Mouse (Mus musculus) hindbrain, embryonic 14.5 days (tissue): ENCODE results near the gene Dpp6. TPM values are rescaled to one million over a fixed set of nuclear protein-coding genes. Genes with fewer than 3 reads are reported as not detected.

ENCODE experiments used
- ATAC-seq: fragments of 200-750 bp; cut with Nextera tagmentation; 2 replicates; pipeline ENCODE4 v1.8.0; 2017; ENCODE audit warnings: moderate number of reproducible peaks, mild to moderate bottlenecking, moderate TSS enrichment, moderate library complexity; ENCODE audit not compliant: low FRiP score
- DNase-seq: peaks from one replicate; pipeline ENCODE4 v3.0.0-alpha.2; 2015; ENCODE audit warnings: low spot score
- H3K27ac ChIP-seq: fragments of 300-500 bp; sonication (generic); 2 replicates; pipeline ENCODE4 v1.5.1; 2014; ENCODE audit warnings: mild to moderate bottlenecking, moderate library complexity
- H3K27me3 ChIP-seq: fragments of 300-500 bp; sonication (generic); 2 replicates; pipeline ENCODE4 v1.6.1; 2014; ENCODE audit warnings: mild to moderate bottlenecking, low read length, mixed read lengths; ENCODE audit not compliant: control insufficient read depth, insufficient read depth
- H3K36me3 ChIP-seq: fragments of 300-500 bp; sonication (generic); replicated peaks from 2 replicates; pipeline ENCODE4 v1.6.1; 2014; ENCODE audit not compliant: control insufficient read depth, insufficient read depth
- H3K4me1 ChIP-seq: fragments of 300-500 bp; sonication (generic); replicated peaks from 2 replicates; pipeline ENCODE4 v1.6.1; 2014; ENCODE audit warnings: antibody characterized with exemption, low read length, mixed read lengths; ENCODE audit not compliant: control insufficient read depth, insufficient read depth
- H3K4me2 ChIP-seq: fragments of 300-500 bp; sonication (generic); replicated peaks from 2 replicates; pipeline ENCODE4 v1.6.1; 2014; ENCODE audit warnings: mild to moderate bottlenecking, moderate library complexity
- H3K4me3 ChIP-seq: fragments of 300-500 bp; sonication (generic); replicated peaks from 2 replicates; pipeline ENCODE4 v1.5.1; 2014; ENCODE audit warnings: mild to moderate bottlenecking, low read length
- H3K9ac ChIP-seq: fragments of 300-500 bp; sonication (generic); 2 replicates; pipeline ENCODE4 v1.6.1; 2014
- H3K9me3 ChIP-seq: fragments of 300-500 bp; sonication (generic); 2 replicates; pipeline ENCODE4 v1.6.1; 2016; ENCODE audit warnings: low read length; ENCODE audit not compliant: control insufficient read depth
- WGBS: fragments of 180-500 bp; shearing (Covaris S2); extraction: QIAGEN DNeasy Blood & Tissue Kit; methylation state at CpG from one replicate; pipeline ENCODE4 v1.1.7; 2014; 5-methylcytosine and 5-hydroxymethylcytosine counted together
- polyA plus RNA-seq: library from polyadenylated mRNA; unstranded; fragments of >200 nt; fragmentation: Nextera tagmentation; extraction: Ambion mirVana; gene quantifications from 2 replicates; pipeline ENCODE4 v1.2.1, GENCODE M21; 2014

The Dpp6 gene
- polyA plus RNA-seq, 1 experiment from 2014 or later = 86.7 TPM

DNA sequence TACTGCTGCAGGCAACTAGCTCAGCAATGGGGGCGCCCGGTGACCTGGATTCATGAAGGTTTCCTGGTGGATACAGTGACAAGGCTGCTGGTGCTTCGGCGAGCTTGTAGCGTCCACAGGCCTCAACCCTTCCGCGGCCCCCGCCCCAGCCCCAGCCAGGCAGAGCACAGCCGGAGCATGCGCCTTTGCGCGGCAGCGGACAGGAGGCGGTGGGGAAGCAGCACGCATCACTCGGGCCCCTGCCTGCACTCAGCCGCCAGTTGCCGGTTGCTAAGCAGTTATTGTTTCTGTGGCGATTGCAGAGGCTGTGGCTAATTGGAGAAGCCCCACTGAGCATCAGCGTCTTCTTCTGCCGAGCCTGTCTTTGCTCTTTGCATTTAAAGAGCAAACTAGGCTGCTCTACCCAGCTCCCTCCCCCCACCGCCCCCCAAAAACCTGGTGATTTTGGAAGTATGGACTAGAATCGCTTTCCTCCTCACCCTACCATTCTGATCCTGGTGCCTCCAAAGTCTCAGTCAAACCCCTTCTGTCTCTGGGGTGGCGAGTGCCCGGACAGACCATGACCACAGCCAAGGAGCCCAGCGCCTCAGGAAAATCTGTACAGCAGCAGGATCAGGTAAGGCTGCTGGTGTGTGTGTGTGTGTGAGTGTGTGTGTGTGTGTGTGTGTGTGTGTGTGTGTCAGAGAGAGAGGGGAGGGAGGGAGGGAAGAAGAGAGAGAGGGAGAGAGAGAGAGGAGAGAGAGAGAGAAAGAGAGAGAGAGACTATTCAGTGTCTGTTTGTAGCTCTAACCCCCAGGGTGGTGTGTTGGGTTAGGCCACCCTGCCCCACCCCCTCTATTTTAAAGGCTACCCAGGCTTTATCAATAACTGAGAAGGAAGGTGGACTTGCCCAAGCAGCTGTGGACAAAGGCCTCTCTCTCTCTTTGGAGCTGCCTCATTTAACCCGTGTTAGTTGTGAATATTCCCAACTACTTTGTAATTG, 445.0 kb downstream of the Dpp6 start:
- Histone ChIP-seq H3K27ac (peak overlapping the region; percentile 91), H3K4me2 (peak overlapping the region; percentile 73), H3K4me3 (peak overlapping the region; percentile 45), H3K9ac (peak overlapping the region; percentile 76), H3K36me3 (no peaks in the 10 kb centered on the region), H3K9me3 (no peaks in the 10 kb centered on the region), H3K4me1 (peaks cover 37% of the 10 kb centered on the region), H3K27me3 (no peaks in the 10 kb centered on the region)
- 3% methylated on average over 27 of the region's 27 CpGs for WGBS
- DNase-seq = peak; percentile 73
- ATAC-seq = peak; percentile 95

DNA sequence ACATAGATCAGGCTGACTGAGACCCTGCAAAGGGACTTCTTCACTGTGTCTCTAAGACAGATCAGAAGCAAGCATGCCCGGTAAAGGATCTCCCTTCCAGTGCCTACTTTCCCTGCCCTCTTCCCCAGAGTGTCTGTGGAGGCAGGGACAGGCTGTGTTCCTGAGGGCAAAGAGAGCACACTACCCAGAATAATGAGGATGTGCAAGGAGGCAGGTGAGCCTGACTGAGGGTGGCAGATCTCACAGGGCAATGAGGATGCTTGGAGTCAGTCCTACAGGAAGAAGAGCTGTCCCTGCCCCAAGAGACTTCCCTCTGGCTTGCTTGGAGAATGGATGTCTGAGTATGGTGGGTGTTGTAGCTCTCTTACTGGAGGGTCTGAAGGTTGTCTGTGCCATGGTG, 445.7 kb downstream of the Dpp6 start:
- peak overlapping the region; percentile 73 for H3K4me2 ChIP-seq
- peaks cover 37% of the 10 kb centered on the region for H3K4me1 ChIP-seq
- DNase-seq (no peak), ATAC-seq (peak; percentile 15; the same call in 1 of the 2 replicates)
- 19% methylated on average over 1 of the region's 1 CpGs for WGBS
- H3K9ac ChIP-seq = peak overlapping the region; percentile 76
- H3K36me3 ChIP-seq = no peaks in the 10 kb centered on the region
- H3K9me3 ChIP-seq = no peaks in the 10 kb centered on the region
- H3K27ac ChIP-seq = peak overlapping the region; percentile 91
- H3K4me3 ChIP-seq = peak overlapping the region; percentile 45
- H3K27me3 ChIP-seq = no peaks in the 10 kb centered on the region

DNA sequence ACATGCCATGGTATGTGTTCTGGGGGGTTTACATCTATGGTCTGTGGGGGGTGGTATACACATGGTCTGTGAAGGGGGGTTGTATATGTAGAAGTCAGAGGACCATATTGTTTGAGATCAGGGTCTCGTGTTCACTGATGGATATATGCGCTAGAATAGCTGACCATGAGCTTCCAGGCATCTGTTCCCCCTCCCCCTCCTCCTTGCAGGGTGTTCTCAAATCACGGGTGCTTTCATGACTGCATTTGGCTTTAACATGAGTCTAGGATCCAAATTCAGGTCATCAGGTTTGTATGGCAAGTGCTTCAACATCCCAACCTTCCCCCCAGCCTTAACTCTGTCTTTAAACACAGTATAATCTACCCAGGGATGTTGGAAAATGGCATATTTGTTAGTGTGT, 448.3 kb downstream of the Dpp6 start:
- Histone ChIP-seq H3K4me2 (peak overlapping the region; percentile 73), H3K9me3 (no peaks in the 10 kb centered on the region), H3K4me3 (no peak overlapping the region), H3K9ac (0 out of 2 replicates have a peak overlapping the region, but pooled peaks have one; percentile 29), H3K4me1 (peaks cover 37% of the 10 kb centered on the region), H3K27ac (no peak overlapping the region), H3K27me3 (no peaks in the 10 kb centered on the region), H3K36me3 (no peaks in the 10 kb centered on the region)
- ATAC-seq = no peak
- WGBS = 73% methylated on average over 3 of the region's 3 CpGs
- no peak for DNase-seq

DNA sequence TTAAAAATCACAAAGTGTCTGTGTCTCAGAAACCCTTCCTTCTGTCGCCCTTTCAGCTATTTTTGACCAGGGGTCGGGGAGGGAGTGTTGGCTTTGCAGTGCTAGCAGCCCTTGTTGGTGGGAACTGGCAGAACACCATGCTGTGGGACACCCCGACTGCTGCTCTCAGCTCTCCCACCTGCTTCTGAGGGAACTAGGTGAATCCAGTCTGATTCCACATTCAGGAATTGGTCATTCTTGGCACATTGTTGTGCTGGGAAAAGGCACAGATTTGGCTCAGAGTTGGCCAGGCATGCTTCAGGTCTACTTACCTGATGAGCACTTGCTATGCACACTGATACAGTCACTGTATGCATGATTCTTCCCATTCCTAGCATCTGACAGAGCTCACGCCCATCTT, 454.3 kb downstream of the Dpp6 start:
- H3K9ac ChIP-seq = no peak overlapping the region
- H3K4me2 ChIP-seq = no peak overlapping the region
- H3K27ac ChIP-seq = no peak overlapping the region
- no peaks in the 10 kb centered on the region for H3K4me1 ChIP-seq
- ATAC-seq (no peak), DNase-seq (no peak)
- 89% methylated on average over 4 of the region's 4 CpGs for WGBS
- no peaks in the 10 kb centered on the region for H3K36me3 ChIP-seq
- no peaks in the 10 kb centered on the region for H3K27me3 ChIP-seq
- no peak overlapping the region for H3K4me3 ChIP-seq
- no peaks in the 10 kb centered on the region for H3K9me3 ChIP-seq

DNA sequence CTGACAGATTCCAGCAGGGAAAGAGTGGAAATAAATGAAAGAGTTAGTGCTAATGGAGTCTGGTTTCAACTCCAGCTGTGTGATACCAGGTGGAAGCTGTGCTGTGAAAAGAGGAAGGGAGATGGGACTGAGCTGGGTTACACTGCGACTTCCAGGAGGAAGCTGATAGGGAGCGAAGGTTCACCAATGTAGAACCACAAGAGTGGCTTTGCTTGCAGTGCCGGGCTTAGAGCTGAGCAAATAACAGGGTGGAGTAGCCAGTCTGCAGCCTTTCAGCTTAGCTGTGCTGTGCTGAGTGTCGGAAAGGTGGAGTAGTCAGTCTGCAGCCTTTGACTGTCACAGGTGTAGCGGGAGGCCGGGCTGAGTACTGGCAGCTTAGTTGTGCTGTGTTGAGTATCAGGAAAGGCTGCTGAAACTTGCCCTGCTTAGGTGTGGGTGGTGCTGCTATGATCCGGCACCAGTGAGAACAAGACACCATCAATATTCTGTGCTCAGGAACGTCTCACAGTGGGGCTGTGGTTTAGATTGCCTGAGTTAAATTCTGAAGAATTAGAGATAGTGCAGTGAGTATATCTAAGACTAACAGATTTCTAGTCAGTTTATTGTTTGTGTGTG, 457.9 kb downstream of the Dpp6 start:
- 80% methylated on average over 8 of the region's 8 CpGs for WGBS
- no peaks in the 10 kb centered on the region for H3K9me3 ChIP-seq
- H3K27ac ChIP-seq = no peak overlapping the region
- no peak overlapping the region for H3K4me3 ChIP-seq
- ATAC-seq = no peak
- no peaks in the 10 kb centered on the region for H3K36me3 ChIP-seq
- H3K4me1 ChIP-seq = no peaks in the 10 kb centered on the region
- H3K4me2 ChIP-seq = no peak overlapping the region
- no peaks in the 10 kb centered on the region for H3K27me3 ChIP-seq
- no peak for DNase-seq
- H3K9ac ChIP-seq = no peak overlapping the region

DNA sequence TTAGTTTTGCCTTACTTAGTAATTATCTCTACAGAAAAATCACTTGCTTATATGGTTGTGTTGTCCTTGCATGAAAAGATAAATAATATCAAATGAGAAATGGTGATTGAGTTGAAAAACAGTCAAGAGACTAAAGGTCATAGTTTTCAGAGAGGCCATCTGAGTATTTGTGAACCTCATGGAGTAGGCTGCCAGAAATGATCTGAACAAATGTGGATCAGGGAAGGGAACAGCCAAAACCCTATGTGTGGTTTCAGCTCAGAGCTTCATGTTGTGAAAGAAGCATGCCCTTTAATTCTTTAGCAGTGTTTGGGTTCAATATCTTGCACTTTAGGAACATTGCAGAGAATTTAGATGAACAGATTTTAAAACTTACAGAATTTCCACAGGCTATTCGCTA, 458.9 kb downstream of the Dpp6 start:
- no peak overlapping the region for H3K9ac ChIP-seq
- WGBS = 90% methylated on average over 1 of the region's 1 CpGs

DNA sequence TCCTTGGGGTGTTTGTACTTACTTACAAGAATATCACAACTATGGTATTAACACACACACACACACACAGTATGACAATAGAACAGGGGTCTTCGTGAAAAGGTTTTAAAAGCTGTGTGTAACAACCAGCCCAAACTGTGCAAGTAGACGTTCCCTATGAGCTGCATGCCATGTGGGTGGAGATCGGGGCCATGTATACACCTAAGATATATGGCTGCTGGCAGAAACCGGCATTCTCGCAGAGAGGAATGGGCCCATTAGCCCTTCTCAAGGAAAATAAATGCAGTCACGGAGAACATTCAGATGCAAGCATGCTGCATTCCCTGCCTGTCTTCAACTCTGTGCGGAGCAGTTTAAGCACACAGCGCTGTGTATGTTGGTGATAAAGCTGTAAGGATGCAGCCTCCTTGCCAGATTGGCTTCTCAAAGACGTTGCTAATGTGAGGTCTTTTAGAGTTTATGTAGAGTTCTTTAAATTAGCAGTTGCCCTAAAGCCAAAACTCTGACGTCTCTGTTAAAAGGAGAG, 461.2 kb downstream of the Dpp6 start:
- Histone ChIP-seq H3K27me3 (no peaks in the 10 kb centered on the region), H3K27ac (no peak overlapping the region), H3K9ac (no peak overlapping the region), H3K36me3 (no peaks in the 10 kb centered on the region), H3K9me3 (no peaks in the 10 kb centered on the region), H3K4me3 (no peak overlapping the region), H3K4me2 (no peak overlapping the region), H3K4me1 (no peaks in the 10 kb centered on the region)
- no peak for DNase-seq
- WGBS = 84% methylated on average over 10 of the region's 10 CpGs
- no peak for ATAC-seq

More for the DNA sequence above, 458.9 kb downstream of the Dpp6 start:
- H3K4me1 ChIP-seq = no peaks in the 10 kb centered on the region
- no peaks in the 10 kb centered on the region for H3K36me3 ChIP-seq
- no peak overlapping the region for H3K4me3 ChIP-seq
- DNase-seq (no peak), ATAC-seq (no peak)
- no peaks in the 10 kb centered on the region for H3K9me3 ChIP-seq
- no peak overlapping the region for H3K27ac ChIP-seq
- H3K4me2 ChIP-seq = no peak overlapping the region
- no peaks in the 10 kb centered on the region for H3K27me3 ChIP-seq

DNA sequence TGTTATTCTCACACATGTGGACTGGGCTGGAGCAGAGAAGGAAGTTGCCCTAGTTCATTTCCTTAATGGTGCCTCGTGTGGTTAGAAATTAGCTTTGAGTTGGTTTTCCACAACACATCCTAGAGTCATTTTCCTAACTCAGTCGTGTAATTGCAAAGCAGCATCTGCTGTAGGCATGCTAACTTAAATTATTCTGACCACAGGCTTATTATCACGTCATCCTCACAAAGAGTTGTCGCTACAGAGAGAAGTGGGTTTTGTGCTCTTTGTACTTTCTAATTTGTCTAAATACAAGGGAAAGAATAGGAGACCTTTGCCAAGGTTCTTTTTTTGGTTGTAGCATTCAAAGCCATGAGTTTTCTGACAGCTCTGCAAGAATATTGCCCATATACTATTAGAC, 469.9 kb downstream of the Dpp6 start:
- Histone ChIP-seq H3K4me3 (no peak overlapping the region), H3K27ac (no peak overlapping the region), H3K27me3 (no peaks in the 10 kb centered on the region), H3K4me2 (no peak overlapping the region), H3K36me3 (no peaks in the 10 kb centered on the region), H3K4me1 (no peaks in the 10 kb centered on the region), H3K9ac (no peak overlapping the region), H3K9me3 (no peaks in the 10 kb centered on the region)
- ATAC-seq (no peak), DNase-seq (no peak)
- WGBS = 48% methylated on average over 4 of the region's 4 CpGs

DNA sequence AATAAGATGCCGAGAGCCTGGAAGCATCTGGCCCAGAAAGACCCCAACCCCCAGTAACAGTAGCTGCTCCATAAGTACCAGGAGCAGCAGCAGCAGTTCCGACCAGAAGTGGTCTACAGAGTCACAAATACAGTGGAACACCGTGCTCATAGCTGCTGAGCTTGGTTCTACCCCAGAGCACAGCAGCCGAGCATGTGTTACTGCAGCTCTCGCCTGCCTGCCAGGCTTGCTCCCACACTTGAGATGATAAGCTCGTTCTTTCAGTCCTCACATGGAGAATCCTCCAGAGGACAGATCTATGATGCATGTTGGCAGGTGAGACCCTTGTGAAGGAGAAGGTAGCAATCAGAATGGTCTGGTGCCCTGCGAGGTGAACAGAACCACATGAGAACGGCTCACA, 474.4 kb downstream of the Dpp6 start:
- no peak overlapping the region for H3K9ac ChIP-seq
- H3K4me2 ChIP-seq = no peak overlapping the region
- no peaks in the 10 kb centered on the region for H3K4me1 ChIP-seq
- DNase-seq (no peak), ATAC-seq (no peak)
- H3K9me3 ChIP-seq = no peaks in the 10 kb centered on the region
- H3K4me3 ChIP-seq = no peak overlapping the region
- H3K36me3 ChIP-seq = no peaks in the 10 kb centered on the region
- no peak overlapping the region for H3K27ac ChIP-seq
- H3K27me3 ChIP-seq = no peaks in the 10 kb centered on the region
- 88% methylated on average over 8 of the region's 8 CpGs for WGBS
